Mouse (Mus musculus): ENCODE measurements at regions not wholly inside any gene's neighbourhood (a gene's known extent, or its start where the extent isn't known, plus 50 kb on each side); places are given as distances from the start of the nearest gene placed in this dataset.

GRCm38 (mm10) chr15:85672376-85672775 is 62.4 kb upstream of the Ppara start:
- Histone ChIP-seq H3K4me3 (no peak overlapping the region), H3K9me3 (no peaks in the 10 kb centered on the region), H3K4me1 (peaks cover 22% of the 10 kb centered on the region), H3K36me3 (replicated peaks) (no peaks in the 10 kb centered on the region), H3K27ac (replicated peaks) (no peak overlapping the region), H3K27me3 (replicated peaks; ENCODE audit: low read depth, poor library complexity, severe bottlenecking) (peaks cover 99% of the 10 kb centered on the region)
- no peak for DNase-seq (ENCODE audit: low spot score)
- 82% methylated on average over 3 of the region's 3 CpGs for WGBS

DNA sequence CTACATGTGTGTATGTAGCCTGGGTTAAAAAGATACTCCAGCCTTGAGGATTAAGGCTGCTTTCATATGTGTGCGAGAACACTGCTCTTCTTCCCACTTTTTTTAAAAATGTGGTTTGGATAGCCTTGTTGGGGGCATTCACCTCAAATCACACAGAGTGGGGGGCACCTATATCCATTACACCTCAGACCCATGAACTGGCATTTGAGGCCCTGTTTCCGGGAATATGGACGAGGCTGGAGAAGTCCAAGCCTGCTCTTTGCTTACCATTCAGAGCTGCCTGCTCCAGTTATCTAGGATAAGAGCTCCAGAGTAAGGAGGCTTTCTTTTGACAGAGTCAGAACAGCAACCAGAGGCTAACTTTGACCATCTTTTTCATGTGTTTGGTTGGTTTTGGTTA is 61.9 kb upstream of the Ppara start:
- Histone ChIP-seq H3K36me3 (replicated peaks) (no peaks in the 10 kb centered on the region), H3K4me3 (no peak overlapping the region), H3K4me1 (peaks cover 22% of the 10 kb centered on the region), H3K27me3 (replicated peaks; ENCODE audit: low read depth, poor library complexity, severe bottlenecking) (peaks cover 99% of the 10 kb centered on the region), H3K9me3 (no peaks in the 10 kb centered on the region), H3K27ac (replicated peaks) (no peak overlapping the region)
- no peak for DNase-seq (ENCODE audit: low spot score)
- WGBS, result 71% methylated on average over 3 of the region's 3 CpGs

GRCm38 (mm10) chr15:85673506-85673905 is 61.3 kb upstream of the Ppara start:
- Histone ChIP-seq H3K4me1 (peaks cover 22% of the 10 kb centered on the region), H3K36me3 (replicated peaks) (no peaks in the 10 kb centered on the region), H3K27me3 (replicated peaks; ENCODE audit: low read depth, poor library complexity, severe bottlenecking) (peaks cover 99% of the 10 kb centered on the region), H3K4me3 (no peak overlapping the region), H3K27ac (replicated peaks) (no peak overlapping the region), H3K9me3 (no peaks in the 10 kb centered on the region)
- 86% methylated on average over 9 of the region's 9 CpGs for WGBS
- DNase-seq (ENCODE audit: low spot score), result no peak

DNA sequence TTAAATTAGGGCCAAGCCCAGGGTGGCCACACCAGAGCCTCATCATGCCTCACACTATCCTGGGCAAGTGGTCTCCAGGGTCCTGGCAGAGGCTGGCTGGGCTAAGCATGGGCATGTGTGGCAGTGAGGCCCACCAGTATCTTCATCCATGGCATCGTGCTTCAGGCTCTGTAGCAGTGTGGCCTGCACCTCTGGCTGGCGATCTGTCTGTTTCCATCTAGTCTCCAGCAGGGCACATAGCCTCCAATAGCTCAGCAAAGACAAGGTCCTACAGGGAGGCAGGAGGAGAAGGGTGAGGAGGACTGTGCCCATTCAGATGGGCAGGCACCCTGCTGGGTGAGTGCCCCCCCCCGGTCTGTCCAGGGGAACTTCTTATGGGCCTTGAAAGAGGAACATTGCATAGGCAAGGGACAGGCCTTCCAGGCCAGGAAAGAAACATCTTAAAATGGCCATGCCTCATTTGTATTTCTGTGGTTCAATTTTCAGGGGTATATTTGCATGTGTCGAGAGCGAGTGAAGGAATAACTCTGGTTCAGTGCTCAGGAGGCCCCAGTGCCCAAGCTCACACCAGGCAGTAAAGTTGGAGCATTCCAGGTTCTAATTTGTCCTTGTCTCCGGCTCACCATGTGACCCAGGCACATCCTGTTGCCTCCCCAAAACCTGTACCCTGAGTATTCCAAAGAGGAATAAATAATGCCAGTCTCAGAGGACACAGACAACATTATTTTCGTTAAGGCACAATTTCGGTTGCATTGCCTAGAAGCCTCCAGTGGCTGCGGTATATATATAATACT is 60.4 kb upstream of the Ppara start:
- no peak overlapping the region for H3K4me3 ChIP-seq
- H3K4me1 ChIP-seq, result peaks cover 22% of the 10 kb centered on the region
- no peak overlapping the region for H3K27ac ChIP-seq (replicated peaks)
- H3K36me3 ChIP-seq (replicated peaks), result no peaks in the 10 kb centered on the region
- H3K27me3 ChIP-seq (replicated peaks; ENCODE audit: low read depth, poor library complexity, severe bottlenecking), result peaks cover 99% of the 10 kb centered on the region
- no peak for DNase-seq (ENCODE audit: low spot score)
- WGBS, result 83% methylated on average over 9 of the region's 9 CpGs
- no peaks in the 10 kb centered on the region for H3K9me3 ChIP-seq

- H3K27me3 ChIP-seq (replicated peaks; ENCODE audit: low read depth, poor library complexity, severe bottlenecking), result peaks cover 99% of the 10 kb centered on the region
- H3K36me3 ChIP-seq (replicated peaks), result no peaks in the 10 kb centered on the region
- WGBS, result 86% methylated on average over 7 of the region's 7 CpGs
- H3K4me3 ChIP-seq, result no peak overlapping the region
- no peak for DNase-seq (ENCODE audit: low spot score)
- peaks cover 17% of the 10 kb centered on the region for H3K4me1 ChIP-seq
- H3K27ac ChIP-seq (replicated peaks), result no peak overlapping the region
- no peaks in the 10 kb centered on the region for H3K9me3 ChIP-seq
These were observed 59.7 kb upstream of the Ppara start for GRCm38 (mm10) chr15:85675126-85675525.

GRCm38 (mm10) chr15:85675736-85676135 is 59.0 kb upstream of the Ppara start:
- WGBS, result 82% methylated on average over 5 of the region's 5 CpGs
- no peaks in the 10 kb centered on the region for H3K9me3 ChIP-seq
- no peaks in the 10 kb centered on the region for H3K36me3 ChIP-seq (replicated peaks)
- peaks cover 11% of the 10 kb centered on the region for H3K4me1 ChIP-seq
- no peak overlapping the region for H3K4me3 ChIP-seq
- H3K27me3 ChIP-seq (replicated peaks; ENCODE audit: low read depth, poor library complexity, severe bottlenecking), result peaks cover 99% of the 10 kb centered on the region
- H3K27ac ChIP-seq (replicated peaks), result no peak overlapping the region
- no peak for DNase-seq (ENCODE audit: low spot score)

DNA sequence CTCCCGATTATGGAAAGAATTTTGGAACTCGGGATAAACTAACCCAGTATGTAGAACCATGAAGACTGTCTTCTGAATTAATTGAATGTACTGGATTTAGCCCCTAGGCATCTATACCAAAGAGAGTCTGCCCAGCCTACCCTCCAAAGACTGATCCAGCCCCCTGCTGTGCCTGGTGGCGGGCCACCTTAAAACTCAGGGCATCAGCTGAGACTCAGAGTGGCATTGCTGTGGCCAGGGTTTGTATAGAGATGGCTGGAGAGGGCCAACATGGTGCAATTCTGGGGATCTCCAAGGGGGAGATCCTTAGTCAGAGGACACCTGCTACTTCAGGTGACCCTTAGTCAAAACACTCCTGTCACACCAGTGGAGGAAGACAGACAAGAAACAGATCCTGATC is 58.6 kb upstream of the Ppara start:
- DNase-seq (ENCODE audit: low spot score), result no peak
- H3K27me3 ChIP-seq (replicated peaks; ENCODE audit: low read depth, poor library complexity, severe bottlenecking), result peaks cover 99% of the 10 kb centered on the region
- 87% methylated on average over 3 of the region's 3 CpGs for WGBS

GRCm38 (mm10) chr15:85676871-85677270 is 57.9 kb upstream of the Ppara start:
- Histone ChIP-seq H3K27ac (replicated peaks) (no peak overlapping the region), H3K4me3 (no peak overlapping the region), H3K36me3 (replicated peaks) (no peaks in the 10 kb centered on the region), H3K9me3 (no peaks in the 10 kb centered on the region), H3K27me3 (replicated peaks; ENCODE audit: low read depth, poor library complexity, severe bottlenecking) (peaks cover 99% of the 10 kb centered on the region), H3K4me1 (no peaks in the 10 kb centered on the region)
- 75% methylated on average over 10 of the region's 10 CpGs for WGBS
- DNase-seq (ENCODE audit: low spot score), result no peak

More for the DNA sequence above, 58.6 kb upstream of the Ppara start:
- H3K4me1 ChIP-seq, result peaks cover 7% of the 10 kb centered on the region
- no peak overlapping the region for H3K27ac ChIP-seq (replicated peaks)
- H3K4me3 ChIP-seq, result no peak overlapping the region
- no peaks in the 10 kb centered on the region for H3K36me3 ChIP-seq (replicated peaks)
- H3K9me3 ChIP-seq, result no peaks in the 10 kb centered on the region

DNA sequence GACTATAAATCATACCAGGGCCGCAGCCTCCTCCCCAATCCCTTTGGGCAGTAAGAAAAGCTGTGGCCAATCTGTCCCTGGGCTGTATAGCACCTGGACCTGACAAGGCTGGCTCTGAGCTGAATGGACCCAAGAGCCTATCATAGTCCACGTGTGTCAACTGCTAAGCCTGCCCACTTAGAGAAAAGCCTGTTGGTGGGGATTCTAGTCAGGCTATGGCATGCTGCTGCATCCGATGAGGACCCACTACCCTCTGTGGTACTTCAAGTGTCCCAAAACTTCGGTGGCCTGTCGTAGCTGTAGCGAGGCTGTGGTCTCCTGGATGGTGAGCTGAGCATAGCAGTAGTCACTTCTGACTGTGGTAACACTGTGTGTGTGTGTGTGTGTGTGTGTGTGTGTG is 57.4 kb upstream of the Ppara start:
- no peaks in the 10 kb centered on the region for H3K36me3 ChIP-seq (replicated peaks)
- 83% methylated on average over 6 of the region's 6 CpGs for WGBS
- H3K4me3 ChIP-seq, result no peak overlapping the region
- no peaks in the 10 kb centered on the region for H3K9me3 ChIP-seq
- no peak overlapping the region for H3K27ac ChIP-seq (replicated peaks)
- peaks cover 99% of the 10 kb centered on the region for H3K27me3 ChIP-seq (replicated peaks; ENCODE audit: low read depth, poor library complexity, severe bottlenecking)
- DNase-seq (ENCODE audit: low spot score), result no peak
- H3K4me1 ChIP-seq, result no peaks in the 10 kb centered on the region

GRCm38 (mm10) chr15:85677855-85678254 is 56.9 kb upstream of the Ppara start:
- Histone ChIP-seq H3K27ac (replicated peaks) (no peak overlapping the region), H3K36me3 (replicated peaks) (no peaks in the 10 kb centered on the region), H3K9me3 (no peaks in the 10 kb centered on the region), H3K4me1 (no peaks in the 10 kb centered on the region), H3K4me3 (no peak overlapping the region), H3K27me3 (replicated peaks; ENCODE audit: low read depth, poor library complexity, severe bottlenecking) (peaks cover 95% of the 10 kb centered on the region)
- no peak for DNase-seq (ENCODE audit: low spot score)
- 88% methylated on average over 10 of the region's 10 CpGs for WGBS

DNA sequence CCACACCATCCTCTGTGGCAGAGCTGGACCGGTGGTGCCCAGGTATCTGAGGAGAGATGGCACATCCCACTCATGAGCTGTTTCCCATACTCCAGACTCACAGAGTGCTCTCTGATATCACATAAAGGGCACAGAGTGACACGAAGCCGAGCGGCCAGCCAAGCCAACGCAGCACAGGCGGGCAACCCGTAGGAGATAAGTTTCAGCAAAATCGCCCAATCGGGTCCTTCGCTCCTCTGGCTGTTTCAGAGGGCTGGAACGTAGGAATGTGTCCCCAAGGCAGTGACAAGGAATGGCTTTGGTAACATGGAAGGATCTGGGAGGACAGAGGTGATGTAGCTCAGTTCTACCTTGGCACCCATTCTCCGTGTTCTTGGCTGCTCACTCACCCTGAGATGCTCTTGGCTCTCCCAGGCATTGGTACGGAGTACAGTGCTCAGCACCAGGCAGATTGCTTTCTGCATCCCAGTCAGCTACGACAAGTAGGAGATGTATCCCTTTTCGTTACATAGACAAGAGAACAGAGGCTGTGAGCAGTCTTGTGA is 56.4 kb upstream of the Ppara start:
- DNase-seq (ENCODE audit: low spot score), result no peak
- Histone ChIP-seq H3K9me3 (no peaks in the 10 kb centered on the region), H3K4me3 (no peak overlapping the region), H3K4me1 (no peaks in the 10 kb centered on the region), H3K27me3 (replicated peaks; ENCODE audit: low read depth, poor library complexity, severe bottlenecking) (peaks cover 95% of the 10 kb centered on the region), H3K36me3 (replicated peaks) (no peaks in the 10 kb centered on the region), H3K27ac (replicated peaks) (no peak overlapping the region)
- 90% methylated on average over 15 of the region's 15 CpGs for WGBS

GRCm38 (mm10) chr15:85678981-85679708 is 55.6 kb upstream of the Ppara start:
- no peaks in the 10 kb centered on the region for H3K4me1 ChIP-seq
- H3K9me3 ChIP-seq, result no peaks in the 10 kb centered on the region
- WGBS, result 79% methylated on average over 24 of the region's 24 CpGs
- no peak for DNase-seq (ENCODE audit: low spot score)
- H3K4me3 ChIP-seq, result no peak overlapping the region
- H3K27me3 ChIP-seq (replicated peaks; ENCODE audit: low read depth, poor library complexity, severe bottlenecking), result peaks cover 95% of the 10 kb centered on the region
- H3K27ac ChIP-seq (replicated peaks), result no peak overlapping the region
- H3K36me3 ChIP-seq (replicated peaks), result no peaks in the 10 kb centered on the region
